Mouse (Mus musculus): Measurements from ENCODE around the gene Sgca.

GRCm38 (mm10) chr11:94933584-94933983, 42.5 kb downstream of the Sgca start:
- TF ChIP-seq EP300 (IDR thresholded peaks at IDR 0.05; ENCODE audit: low read depth) (no peak), CTCF (IDR thresholded peaks at IDR 0.05; ENCODE audit: low read depth) (no peak)
